Mouse (Mus musculus): Measurements from ENCODE around the gene Sae1.

Sae1 gene

GRCm38 (mm10) chr7:16280721-16281120 is 106.9 kb downstream of the Sae1 start:
- DNase-seq (ENCODE audit: extremely low spot score): no peak

- no peak for DNase-seq (ENCODE audit: extremely low spot score)
Observed at GRCm38 (mm10) chr7:16274922-16275890, 112.4 kb downstream of the Sae1 start.

DNA sequence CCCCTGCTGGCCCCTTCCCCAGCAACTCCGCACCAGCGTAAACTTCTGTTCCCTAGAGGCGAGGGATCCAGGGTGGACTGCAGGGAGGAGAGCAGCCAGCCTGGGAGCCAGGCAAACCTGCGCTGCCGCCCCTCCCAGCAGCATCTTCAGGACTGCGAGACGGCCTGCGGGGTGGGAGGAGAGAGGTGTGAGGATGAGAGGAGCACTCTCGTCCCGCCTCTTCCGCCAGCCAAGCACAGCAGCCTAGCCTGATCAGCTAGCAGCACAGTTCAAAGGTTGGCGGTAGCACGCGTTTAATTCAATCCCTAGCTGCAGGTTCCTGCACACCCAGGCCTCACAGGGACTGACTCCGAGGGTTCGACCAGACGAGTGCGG is 113.9 kb downstream of the Sae1 start:
- DNase-seq (ENCODE audit: extremely low spot score): peak; percentile 92

DNA sequence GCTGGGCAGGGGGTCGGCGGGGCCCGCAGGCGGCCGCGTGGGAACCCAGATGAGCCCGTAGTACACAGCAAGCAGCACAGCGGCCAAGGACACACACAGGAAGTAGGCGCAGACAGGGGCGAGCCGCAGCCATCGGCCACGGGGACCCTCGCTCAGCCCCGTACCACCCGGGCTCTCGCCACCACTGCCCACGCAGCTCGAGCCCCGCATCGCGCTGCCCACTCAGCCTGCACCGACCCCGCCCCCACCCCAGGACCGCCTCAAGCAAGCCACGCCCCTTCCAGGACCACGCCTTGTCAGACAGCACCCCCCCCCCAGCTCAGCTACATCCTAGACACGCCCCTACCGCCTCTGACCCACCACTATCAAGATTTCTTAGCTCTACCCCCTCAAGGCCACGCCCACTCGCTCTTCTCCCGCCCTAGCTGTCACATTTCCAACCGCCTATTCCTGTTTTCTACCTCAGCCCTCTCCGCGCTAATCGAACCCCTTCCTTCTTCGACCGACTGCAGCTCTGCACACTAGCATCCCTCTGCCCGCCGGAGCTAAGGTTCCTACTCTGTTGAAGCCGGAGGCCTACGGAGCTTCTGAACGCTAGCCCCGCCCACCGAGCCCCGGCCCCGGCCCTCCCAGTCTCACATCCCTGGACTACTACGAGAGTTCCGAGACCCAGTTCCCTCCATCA is 114.4 kb downstream of the Sae1 start, which contains the start of gene Inafm1:
Gene Inafm1, minus strand, starts transcription at position 537 of the 685 bp plus-strand sequence.
- peak; percentile 94 for DNase-seq (ENCODE audit: extremely low spot score)

DNA sequence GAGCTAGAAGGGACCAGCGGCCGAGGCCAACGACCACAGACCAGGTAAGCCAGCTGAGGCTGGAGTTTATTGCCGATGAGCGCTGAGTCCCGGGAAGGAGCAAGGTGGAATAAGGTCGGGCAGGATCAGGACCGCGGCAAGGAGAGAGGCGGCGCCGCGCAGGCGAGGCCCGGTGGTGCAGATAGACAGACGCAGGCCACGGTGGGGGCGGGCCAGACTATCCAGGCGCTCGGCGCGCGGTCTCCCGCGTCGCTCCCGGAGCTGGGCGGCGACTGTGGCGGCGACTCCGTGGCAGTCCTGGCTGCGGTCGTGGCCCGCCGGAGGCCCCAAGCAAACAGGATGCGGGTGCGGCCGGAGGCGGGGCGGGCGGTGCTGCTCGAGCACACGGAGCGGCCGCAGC is 114.9 kb downstream of the Sae1 start:
- DNase-seq (ENCODE audit: extremely low spot score): peak; percentile 75

GRCm38 (mm10) chr7:16271139-16271538 is 116.5 kb downstream of the Sae1 start:
- DNase-seq (ENCODE audit: extremely low spot score): no peak
